Mouse (Mus musculus) neutrophil, adult 5-6 weeks (primary cell): ENCODE results near the gene Rgs14. TPM values are rescaled to one million over a fixed set of nuclear protein-coding genes. Genes with fewer than 3 reads are reported as not detected.

ENCODE experiments used
- ATAC-seq: fragments of 151-379, 151-347 bp; 2 replicates; pipeline ENCODE4 v1.8.0; 2017; ENCODE audit warnings: mild to moderate bottlenecking, moderate TSS enrichment; ENCODE audit not compliant: insufficient number of reproducible peaks, poor library complexity, low FRiP score, severe bottlenecking; ENCODE audit errors: extremely low read depth
- total RNA-seq: library from RNA; stranded (forward); fragments of 200-1000 nt; gene quantifications from 2 replicates; pipeline ENCODE4 v1.2.3, GENCODE M21; 2017

The Rgs14 gene
- total RNA-seq = 85.4 and 90.5 TPM in 2 replicates

DNA sequence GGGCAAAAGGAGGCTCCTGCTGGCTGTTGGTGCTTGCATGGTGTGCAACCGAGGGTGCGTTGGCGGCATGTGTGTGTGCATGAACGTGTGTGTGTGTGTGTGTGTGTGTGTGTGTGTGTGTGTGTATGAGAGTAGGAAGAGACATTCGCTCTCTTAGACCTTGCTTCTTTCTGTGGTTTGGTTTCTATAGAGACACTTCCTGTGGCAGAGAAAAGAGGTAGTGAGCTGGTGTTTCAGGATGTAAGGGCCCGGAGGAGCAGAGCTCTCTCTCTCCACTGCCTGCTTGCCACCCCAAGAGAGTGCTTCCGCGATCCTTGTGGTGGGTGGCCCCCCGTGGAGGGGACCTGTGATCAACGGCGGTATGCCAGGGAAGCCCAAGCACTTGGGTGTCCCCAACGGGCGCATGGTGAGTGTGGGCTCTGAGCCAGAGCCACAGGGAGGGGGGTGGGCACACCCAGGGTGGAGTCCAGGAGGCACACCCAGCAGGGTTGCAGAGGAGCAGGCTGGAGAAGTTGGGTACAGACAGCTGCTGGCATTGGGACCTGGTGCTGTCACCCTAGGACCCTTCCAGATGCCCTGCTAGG lies at the start of gene Rgs14:
TSS of gene Rgs14 (plus strand) at position 202 of the 584 bp plus-strand sequence.
- peak; percentile 93 for ATAC-seq

DNA sequence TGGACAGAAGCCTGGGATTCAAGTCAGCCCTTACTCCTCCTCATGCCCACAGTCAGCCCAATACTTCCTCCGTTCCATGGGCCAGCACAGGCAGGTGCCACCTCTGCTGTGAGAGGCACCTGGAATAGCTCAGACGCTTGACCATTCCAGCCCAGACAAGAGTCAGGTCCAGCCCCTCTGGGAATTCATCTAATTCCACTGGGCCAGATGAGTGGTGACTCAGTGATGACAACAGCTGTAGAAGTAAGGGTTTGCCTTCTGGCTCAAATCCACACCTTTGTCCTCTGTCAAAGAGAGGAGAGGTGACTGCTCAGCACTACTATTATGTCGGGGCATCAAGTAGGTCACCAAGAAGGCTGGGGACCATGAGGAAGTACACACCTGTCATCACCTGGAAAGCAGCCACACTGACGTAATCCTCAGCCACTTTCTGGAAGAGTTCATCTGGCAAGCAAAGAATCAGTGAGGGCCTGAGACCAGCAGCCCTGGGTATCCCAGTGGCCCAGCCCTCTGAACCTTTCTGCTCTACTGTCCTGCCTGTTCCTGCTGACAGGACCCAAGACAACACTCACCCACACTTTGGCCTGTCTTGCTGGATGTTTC lies 49.5 kb upstream of the Rgs14 start, which contains the start of gene Prelid1:
TSS of gene Prelid1 (plus strand) at position 570 of the 603 bp plus-strand sequence.
- no peak for ATAC-seq

DNA sequence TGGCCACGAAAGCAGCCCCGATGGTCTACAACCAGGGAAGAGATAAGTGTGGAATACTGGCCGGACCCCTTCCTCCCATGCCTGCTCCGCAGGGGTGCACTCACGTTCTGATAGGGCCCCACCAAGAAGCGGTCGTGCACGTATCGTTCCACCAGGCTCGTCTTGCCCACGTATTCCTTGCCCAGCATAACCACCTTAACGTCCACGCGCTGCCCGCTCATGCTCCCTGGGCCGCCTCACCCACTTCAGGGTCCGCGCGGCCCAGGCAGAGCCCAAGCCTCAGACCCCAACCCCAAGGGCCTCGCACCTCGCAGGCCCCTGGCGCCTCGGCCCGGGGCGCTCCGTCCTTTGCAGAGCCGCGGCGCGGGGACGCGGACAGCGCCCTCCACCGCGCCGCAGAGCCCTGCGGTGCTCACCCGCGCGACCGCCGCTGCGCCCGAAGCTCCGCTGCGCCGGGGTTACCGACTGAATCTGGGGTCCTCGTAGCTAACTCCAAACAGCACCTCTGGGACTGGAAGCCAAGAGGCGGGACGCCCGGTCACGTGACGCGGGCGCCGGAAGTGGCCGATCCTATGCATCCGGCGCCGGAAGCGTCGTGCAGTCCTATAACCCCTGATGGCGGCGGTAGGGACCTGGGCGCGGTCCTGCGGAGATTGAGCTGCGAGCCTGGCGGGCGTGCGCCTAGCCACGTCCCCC lies 48.0 kb upstream of the Rgs14 start, which contains the start of gene Rab24:
TSS of gene Rab24 (minus strand) at position 513 of the 696 bp plus-strand sequence.
- peak; percentile 67 for ATAC-seq

DNA sequence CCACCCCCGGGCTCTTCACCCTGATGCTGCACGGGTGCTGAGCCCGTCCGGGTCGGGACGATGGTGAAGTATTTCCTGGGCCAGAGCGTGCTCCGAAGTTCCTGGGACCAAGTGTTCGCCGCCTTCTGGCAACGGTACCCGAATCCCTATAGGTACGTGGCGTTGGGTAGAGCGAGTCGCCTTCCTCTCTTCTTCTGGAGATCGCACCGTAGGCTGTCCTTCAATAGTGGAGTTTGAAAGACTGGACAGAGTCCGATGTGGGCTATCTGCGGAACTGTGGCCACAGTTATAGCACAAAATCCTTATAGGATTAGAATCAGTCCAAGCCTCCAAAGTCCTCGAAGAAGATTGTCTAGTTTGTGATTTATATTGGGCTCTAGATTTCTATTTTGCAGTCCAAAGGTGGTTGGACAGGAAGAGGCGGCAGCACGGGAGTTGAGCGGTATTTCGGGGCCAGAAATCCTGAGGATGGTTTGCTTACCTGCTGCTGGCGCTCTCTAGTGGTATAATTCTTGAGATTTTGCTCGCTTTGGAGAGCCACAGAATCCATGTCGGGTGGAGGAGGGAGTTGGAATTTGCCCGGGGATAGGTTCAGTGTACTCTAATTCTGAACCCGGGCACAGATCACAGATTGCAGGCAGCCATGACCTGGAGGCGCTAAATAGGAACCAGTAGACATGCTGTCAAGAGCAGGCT lies 47.3 kb upstream of the Rgs14 start:
- no peak for ATAC-seq

DNA sequence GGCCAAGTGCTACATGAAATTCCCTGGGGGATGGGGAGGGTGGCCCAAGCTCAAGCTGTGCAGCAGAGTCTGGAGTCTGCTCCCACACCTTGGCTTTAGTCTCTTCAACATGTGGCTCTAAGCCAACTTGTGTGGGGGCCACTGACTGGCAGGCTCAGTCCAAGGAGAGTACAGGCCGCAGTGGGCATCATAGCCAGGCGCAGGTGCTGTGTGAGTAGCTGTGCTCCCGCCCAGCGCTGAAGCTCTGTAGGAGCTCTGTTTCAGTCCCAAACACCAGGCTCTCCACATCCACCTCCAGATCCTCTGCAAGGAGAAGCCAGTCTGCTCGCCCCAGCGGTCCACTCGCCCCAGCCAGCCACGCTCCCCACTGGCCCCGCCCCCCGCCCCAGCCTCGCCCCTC lies 43.9 kb upstream of the Rgs14 start:
- no peak for ATAC-seq

DNA sequence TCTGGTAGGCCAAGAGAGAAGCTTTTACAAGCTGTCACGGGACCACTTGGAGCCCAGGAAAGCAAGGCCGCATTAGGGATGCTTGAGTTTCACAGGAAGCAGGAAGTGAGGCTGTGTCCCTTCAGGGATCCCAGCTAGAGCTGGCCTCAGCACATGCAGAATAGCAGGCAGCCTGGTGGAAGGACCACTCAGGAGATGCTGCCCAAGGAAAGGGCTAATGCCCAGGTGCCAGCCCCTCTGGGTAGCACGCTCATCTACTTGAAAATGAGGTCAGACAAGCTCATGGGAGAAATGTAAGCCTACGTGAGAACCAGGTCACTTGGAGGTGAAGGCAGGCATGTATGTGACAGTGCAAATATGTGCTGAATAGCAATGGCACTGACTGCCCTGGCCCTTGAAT lies 42.4 kb upstream of the Rgs14 start:
- ATAC-seq = no peak

DNA sequence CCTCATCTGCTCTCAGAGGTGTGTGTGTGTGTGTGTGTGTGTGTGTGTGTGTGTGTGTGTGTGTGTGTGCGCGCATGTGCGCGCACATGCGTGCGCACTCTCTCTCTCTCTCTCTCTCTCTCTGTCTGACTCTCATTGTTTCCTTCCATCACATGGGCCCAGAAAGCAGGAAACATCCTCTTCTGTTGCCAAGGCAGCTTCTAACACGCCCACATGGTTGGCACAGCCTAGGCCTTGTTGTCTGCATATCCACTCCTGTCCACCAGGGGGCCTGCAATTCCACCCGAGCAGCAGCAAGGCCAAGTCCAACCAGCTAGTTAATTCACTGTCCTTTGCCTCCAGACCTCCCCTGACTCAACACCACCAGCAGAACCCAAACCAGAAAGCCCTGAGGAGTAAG lies 41.9 kb upstream of the Rgs14 start:
- peak; percentile 80 for ATAC-seq

DNA sequence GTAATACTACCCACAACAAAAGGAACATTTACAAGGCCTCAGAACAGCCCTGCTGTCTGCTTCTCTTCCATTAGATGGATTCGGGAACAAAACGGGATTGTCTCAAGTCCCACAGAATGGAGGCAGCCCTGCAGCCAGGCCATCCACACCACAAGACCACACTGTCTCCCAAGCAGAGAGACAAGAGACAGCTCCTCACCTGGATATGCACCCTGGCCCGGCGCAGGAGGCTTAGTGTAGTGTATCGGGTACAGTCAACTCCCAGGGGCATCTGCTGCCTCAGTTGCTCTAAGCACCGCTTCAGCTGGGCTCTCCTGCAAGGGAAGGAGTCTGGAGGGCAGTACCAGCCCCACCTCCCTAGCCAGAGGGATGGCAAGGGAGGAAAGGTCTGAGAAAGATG lies 41.4 kb upstream of the Rgs14 start:
- no peak for ATAC-seq

DNA sequence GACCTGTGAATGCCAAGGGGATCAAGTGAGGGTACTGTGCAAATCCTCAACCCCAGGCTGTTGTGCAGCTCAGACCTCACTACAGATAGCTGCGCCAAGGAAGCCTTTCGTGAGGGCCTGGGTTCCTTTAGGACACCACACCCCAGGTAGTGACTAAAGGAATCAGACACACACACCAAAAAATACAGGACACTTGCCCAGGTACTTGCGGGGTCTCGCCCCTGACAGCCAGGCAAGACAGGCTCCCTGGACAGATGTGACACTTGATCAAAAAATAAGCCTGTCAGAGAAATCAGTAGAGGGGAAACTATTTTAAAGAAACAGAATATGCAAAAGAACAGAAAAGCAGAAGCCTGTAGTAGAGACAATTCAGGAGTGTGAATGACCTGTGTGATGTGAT lies 40.9 kb upstream of the Rgs14 start:
- ATAC-seq = no peak

DNA sequence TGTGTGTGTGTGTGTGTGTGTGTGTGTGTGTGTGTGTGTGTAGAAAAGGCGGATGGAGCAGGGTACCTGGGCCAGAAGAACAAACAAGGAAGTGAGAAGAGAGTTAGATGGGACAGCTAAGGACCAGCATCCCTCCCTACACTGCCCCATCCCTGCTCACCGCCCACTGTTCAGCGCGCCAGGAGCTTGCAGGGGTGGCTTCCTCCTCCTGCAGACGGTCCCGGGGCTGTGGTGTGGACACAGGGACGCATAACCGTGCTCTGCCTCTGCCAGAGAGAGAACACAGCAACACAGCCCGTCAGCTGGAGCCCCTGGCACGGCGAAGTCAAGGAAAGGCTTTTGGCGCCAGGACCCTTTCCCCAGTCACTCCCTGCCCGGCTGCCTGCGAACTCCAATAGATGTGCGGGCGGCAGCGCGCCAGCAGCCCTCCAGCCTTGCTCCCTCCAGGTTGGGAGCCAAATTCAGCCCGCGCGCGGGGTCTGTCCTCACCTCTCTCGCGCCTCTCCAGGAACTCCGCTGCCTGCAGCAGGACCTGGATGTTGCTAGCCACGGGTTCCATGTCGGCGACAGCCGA lies 40.3 kb upstream of the Rgs14 start:
- ATAC-seq = no peak

DNA sequence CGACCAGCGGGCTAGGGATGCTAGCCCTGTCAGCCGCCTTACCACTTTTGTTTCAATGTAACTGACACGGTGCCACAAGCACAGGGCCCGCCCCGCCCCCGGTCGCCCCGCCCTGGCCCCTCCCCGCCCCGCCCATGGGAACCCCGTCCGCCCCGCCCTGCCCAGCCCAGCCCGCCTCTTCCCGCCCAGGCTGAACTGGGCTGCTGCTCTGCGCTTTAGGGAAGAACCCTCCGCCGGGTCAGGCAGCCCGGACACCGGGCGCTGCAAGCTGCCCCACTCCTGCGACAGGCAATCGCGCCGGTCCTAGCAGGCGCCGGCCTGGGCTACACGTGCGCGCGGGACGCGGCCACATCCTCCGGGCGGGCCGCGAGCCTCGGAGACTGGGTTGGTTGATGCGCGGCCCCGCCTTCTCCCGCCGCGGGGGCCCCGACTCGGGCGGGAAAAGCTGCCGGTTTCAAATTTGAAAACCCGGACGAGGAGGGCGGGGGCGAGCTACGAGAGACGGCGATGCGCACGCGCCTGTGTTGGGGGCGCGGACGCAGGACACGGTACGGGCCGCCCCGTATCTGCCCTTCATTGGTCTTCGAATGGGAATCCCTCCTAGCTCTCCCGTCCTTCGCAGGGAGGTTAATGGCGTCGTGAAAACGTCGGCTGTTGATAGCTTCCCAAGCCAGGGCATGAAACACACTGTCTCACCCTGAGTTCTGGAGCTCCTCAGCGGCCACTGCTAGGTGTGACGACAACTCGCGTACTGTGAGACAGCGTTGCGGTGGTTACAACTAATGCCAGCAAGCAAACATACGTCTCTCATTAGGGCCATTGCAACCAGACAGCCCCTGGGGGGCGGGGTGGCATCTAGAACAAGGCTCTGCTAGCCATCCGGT lies 39.6 kb upstream of the Rgs14 start, which contains the start of gene Mxd3:
TSS of gene Mxd3 (minus strand) at position 141 of the 884 bp plus-strand sequence.
- ATAC-seq = peak; percentile 43

DNA sequence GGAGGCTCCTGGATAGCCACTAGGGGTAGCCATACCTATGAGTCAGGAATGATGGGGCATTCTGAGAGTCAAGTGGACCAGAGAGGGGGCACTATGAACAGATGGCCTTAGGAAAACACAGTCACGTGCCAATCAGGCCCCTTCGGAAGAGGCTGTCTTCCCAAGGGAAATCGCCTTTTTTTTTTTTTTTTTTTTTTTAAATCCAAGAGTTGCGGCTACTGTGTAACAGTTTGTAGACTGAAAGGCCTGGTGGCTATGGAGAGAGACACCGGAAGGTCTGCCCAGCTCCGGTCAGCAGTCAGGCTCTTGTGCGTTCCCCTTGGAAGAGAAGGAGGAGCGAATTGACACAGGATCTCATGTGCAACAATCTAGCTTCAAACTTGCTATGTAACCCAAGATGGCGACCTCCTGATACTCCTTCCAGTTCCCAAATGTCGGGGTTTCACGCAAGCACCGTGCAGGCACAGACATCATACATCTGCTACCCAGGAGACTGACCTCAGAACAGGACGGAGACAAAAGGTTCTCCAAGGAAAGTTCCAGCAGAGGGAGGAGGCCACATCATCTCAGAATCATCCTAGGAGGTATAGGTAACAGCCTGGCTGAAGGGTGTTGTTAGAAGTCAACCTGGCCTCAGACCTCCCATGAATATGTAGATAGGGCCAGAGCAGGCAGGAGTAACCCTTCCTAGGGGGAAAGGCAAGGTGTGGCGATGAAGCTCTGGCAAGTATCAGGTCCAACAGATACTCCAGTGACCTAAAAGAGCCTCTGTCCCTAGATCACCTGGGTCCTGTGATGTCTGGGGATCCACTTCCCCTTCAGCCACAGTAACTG lies 38.7 kb upstream of the Rgs14 start:
- ATAC-seq = no peak

DNA sequence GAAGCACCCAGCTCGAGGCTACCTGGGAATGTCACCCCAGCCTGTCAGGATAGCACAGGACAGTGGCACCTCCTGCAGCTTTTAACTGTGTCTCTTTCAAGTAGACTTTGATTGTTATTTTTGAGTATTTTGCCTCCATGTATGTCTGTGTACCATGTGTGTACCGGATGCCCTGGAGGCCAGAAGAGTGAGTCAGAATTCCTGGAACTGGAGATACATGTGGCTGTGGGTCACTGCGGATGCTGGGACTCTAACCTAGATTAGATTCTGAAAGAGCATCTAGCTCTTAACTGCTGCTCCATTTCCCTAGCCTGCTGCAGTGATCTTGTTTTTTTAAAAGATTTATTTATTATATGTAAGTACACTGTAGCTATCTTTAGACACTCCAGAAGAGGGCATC lies 37.2 kb upstream of the Rgs14 start:
- ATAC-seq = no peak

DNA sequence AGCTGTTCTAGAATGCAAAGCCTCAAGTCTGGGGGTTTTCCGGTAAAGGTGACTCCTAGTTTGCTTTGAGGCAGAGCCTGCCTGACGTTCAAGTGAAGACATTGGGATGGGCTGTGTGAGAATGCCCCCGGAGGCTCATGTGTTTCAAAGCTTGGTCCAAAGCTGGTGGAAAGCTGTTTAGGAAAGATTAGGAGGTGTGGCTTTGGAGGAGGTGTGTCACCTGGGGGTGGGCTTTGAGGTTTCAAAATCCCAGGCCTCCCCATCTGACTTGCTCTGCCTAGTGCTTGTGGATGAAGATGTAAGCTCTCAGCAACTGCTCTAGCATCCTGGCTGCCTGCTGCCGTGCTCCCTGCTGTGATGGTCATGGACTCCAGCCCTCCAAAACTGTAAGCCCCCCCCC lies 33.8 kb upstream of the Rgs14 start:
- ATAC-seq = no peak

DNA sequence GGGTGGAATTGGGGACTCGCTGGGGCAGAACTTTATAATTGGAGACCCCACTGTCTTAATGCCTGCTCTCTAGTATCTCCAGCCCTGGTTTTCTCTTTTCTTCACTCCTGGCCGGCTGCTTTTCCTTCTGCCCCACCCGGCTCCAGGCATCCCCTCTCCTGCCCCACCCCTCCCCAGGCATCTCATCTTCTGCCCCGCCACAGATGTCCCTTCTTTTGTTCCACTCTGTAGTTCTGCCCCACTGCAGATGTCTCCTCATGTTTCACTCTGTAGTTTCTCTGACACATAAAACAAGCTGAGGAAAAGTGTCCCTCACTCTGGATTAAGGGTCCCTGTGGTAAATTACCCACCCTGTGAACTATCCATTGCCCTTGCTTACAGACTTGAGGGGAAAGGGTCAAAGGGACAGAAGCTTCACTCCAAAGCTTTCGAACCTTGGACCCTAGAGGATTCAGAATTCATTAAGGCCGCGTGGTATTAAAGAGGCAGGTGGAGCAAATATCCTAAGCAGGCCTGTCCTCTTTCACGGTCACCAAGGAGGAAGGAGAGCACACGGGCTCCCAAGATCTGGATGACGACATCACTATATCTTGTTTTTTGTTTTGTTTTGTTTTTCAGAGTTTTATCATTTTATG lies 32.1 kb upstream of the Rgs14 start:
- ATAC-seq = no peak

DNA sequence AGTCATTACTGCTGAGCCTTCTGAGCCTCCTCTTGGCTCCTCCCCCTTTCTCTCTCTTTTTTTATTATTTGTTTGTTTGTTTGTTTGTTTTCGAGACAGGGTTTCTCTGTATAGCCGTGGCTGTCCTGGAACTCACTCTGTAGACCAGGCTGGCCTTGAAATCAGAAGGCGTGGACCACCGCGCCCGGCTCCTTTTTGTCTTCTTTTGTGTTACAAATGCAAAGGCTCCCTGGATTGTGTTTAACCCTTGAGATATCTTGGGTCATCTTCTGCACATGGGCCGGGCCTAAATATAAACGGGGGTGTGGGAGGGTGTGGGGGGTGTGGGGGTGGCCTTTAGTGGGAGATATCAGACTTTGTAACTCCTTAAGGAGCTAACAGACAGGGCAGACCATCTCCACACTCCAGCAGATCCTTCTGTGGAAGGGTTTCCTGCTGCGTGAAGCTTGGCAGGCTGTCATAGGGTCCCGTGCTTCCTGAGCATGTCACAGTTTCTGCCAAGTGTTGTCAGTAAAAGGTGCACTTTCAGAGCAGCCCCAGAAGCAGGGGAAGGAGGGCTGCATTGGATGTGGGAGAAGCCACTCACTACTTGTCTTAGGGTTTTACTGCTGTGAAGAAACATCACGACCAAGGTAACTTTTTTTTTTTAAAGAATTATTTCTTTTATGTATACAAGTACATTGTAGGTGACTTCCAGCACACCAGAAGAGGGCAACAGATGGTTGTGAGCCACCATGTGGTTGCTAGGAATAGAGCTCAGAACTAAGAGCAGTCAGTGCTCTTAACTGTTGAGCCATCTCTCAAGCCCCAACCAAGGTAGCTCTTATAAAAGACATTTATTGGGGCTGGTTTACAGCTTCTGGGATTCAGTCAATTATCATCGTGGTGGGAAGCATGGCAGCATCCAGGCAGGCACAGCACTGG lies 31.1 kb upstream of the Rgs14 start:
- ATAC-seq = no peak
